Mouse (Mus musculus): ENCODE measurements around the gene 1600002K03Rik.

DNA sequence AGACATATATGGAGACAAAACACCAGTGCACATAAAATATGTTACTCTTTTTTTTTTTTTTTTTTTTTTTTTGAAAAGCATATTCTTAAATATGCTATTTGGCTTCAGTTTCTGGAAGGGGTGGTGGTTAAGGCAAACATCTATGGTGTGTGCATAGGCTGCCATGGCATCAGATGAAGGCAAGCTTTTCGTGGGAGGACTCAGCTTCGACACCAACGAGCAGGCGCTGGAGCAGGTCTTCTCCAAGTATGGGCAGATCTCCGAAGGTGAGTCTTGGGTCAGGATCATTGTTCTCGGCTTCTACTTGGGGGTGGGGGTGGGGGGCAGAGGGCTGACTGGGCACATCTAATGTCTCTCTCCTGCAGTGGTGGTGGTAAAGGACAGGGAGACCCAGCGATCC is 3.1 kb upstream of the 1600002K03Rik start:
- TF ChIP-seq CTCF (conservative IDR thresholded peaks at IDR 0.05; ENCODE audit: insufficient read depth, insufficient read length, low read depth, low read length) (no peak), POLR2A (IDR thresholded peaks at IDR 0.05; ENCODE audit: low read depth, low read length) (no peak)

Data from kidney, adult 2 months (tissue).